Mouse (Mus musculus) megakaryocyte, embryonic 14.5 days (primary cell): Measurements from ENCODE around the gene Cadm1.

Experiments
- FLI1 ChIP-seq: IDR thresholded peaks from 2 replicates; pipeline ENCODE4 v1.6.1; 2012; ENCODE audit warnings: low read length, inconsistent platforms, mixed read lengths
- GATA1 ChIP-seq: IDR thresholded peaks from 3 replicates; pipeline ENCODE4 v1.6.1; 2012; ENCODE audit warnings: mixed read lengths, low read length, inconsistent platforms, borderline replicate concordance

DNA sequence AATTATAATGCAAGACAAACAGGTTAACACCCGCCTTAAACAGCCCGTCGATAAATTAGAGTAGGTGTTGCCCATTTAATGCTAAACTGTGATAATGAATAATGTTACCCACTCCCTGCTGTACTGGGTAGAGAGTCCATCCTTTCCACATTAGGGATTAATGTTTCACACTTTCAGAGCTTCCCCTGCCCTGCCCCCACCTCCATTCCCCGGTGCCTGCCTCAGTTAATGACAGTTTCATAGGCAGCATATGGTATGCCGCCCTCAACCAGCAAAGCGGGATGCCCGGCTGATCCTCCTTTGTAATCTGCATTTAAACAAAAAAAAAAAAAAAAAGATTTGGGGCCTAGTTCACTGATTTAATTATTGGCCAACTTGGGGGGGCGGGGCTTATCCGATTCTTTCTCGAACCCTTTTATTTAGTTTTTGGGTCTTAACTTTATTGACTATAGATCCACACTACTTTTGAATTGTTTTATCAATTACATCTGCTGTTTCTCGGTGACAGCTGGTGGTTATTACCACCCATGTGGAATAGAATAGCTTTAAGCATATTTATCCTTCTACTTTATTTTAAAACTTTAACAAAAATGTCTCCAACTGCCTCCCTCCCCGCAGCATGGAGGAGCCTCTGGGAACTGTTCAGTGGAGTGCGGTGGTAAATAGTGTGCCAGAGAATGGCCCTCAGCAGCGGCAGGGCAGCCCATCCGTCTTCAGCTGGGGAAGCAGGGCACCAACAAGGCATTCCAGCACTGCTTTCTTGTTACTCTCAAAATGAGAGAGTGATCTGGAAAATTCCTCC lies 309.1 kb downstream of the Cadm1 start:
- TF ChIP-seq GATA1 (no peak), FLI1 (no peak)
